Mouse (Mus musculus): ENCODE results near the gene Efemp1. TPM values are rescaled to one million over a fixed set of nuclear protein-coding genes. Genes with fewer than 3 reads are reported as not detected.

Gene Efemp1
- 1 to 10 TPM; 5.5 to 8.4 TPM for total RNA-seq (2021)
- long read RNA-seq, experiment 1, transcript Efemp1-201 (11 exons, 2,037 nt), result major isoform, 6 of 8 reads
- long read RNA-seq, experiment 1, partial matches to known transcripts, result 2 of 8 reads
- long read RNA-seq, experiment 1, other reads (novel, unspliced or antisense), result 0 of 8 reads
- long read RNA-seq, experiment 2, partial matches to known transcripts, result 1 of 8 reads
- long read RNA-seq, experiment 2, other reads (novel, unspliced or antisense), result 3 of 8 reads

DNA sequence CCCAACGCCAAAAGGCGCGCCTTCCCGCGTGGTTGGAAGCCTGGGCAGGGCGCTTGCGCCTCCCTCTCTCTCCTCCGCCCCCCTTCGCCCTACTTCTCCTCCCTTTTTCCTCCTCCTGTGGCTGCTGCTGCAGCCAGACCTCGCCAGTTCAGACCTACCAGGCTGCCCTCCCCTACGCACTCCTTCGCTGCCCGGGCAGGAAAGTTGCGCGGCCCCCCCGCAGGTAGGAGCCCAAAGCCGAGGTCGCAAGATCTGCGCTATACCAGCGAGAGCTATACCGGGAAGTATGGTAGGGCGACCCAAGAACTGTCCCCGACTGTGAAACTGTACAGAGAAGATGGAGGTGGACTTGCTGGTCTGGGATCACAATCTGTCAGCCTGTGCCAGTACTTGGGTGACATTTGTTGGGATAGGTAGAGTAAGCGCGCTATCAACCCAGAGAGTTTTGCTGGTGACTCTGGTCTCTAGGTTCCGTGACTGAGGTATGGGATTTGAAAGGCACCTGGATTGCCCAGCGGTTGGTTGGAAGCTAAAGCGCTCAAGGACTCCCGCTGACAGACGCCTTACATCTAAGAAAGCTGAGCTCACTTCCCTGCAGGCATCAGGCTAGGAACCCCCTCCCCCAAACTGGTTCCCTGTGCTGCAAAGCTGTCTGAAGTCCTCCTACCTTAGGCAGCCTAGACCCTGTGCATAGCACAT, at the start of gene Efemp1:
Gene Efemp1 (plus strand): TSS at position 103 of the 699 bp plus-strand sequence.
- DNase-seq, result peak in 1 of 2 experiments; percentile 19
- intact Hi-C loops (cut with DNase I), result no loop called here

DNA sequence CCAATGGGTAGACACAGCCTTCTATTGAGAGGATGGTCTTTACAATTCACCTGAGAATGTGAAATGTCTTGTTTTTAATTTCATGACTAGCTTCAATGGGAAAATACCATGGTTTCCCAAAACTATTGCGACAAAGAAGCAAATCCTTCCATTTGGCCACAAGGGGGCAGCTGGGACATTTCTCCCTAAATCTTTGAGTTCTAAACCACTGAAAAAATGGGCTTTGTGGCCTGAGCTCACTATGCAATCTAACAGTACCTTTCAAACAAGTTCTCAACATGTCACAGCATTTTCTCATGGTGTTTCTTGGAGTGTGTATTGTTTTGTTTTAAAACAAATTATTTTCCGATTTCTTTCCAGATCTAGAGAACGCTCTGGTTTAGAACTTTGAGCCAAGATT, 44.3 kb upstream of the Efemp1 start:
- intact Hi-C loops (cut with DNase I), result no loop called here
- DNase-seq, result no peak

DNA sequence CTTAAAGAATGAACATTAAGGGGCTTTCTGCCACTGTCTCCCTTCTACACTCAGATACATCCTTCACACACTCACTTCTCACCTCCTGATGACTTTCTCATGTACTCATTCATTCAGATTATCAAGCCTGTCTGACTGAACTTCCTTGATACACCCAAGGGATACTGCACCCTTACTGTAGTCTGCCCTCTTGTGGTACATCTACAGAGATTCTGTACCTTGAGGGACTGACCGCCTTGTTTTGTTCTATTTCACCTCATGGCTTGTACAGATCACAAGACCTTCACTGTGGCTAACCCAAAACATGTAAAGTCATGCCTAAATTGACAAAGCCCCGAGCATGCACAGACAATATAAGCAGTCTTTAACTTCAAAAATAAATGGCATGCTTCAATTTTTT, 41.1 kb upstream of the Efemp1 start:
- intact Hi-C loops (cut with DNase I), result no loop called here

DNA sequence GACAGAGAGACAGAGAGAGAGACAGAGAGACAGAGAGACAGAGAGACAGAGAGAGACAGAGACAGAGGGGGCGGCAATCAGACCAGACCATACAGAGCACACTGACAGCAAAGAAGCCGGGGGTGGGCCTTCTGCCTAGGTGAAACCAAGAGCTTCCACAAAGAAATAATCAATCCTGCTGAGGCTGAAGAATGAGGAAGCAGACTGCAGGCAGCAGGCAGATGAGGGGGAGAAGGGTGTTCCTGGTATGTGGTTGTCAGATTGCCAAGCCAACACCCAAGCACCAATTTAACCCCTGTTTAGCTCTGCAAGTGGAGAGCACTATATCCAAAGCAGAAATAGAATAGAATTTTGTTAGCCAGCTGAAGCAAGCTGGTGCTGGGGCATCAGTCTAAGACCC, 40.4 kb upstream of the Efemp1 start:
- no peak for DNase-seq
- intact Hi-C loops (cut with DNase I), result no loop called here

More for the DNA sequence above, 41.1 kb upstream of the Efemp1 start:
- DNase-seq, result no peak

DNA sequence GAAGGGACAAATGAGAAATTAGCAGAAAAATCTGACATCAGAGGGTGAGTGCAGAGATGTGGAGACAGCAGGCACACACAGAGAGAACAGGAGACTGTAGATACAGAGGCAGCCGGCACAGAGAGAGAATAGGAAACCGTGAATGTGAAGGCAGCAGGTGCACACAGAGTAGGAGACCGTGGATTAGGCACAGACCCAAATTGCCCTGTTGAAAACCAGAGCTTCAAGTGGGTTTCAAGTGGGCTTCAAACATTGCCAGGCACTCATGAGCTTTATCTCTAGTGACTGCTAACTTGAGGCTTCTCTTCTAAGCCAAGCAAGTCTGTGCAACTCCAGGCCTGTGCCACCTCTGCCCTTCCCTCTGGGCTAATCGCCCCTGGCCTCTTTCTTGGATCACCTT, 35.6 kb upstream of the Efemp1 start:
- intact Hi-C loops (cut with DNase I), result no loop called here
- no peak for DNase-seq

DNA sequence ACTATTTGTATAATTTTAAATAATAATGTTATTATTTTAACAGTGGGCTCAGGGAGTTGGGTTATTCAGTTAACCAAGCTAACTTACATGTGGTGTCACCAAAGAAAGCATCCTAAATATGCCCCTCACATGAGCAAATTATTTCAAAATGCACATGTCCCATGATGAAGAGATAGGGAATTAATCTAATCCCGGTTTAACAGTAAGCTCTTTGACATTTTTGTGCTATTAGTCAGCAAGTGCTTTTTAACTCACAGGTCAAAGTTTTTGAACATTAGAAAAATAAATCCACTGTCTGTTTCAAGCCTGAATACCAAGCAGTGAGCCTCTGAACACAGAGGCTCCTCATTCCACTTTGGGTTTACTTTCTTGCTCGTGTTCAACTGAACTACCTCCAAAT, 26.1 kb upstream of the Efemp1 start:
- intact Hi-C loops (cut with DNase I), result no loop called here
- no peak for DNase-seq

DNA sequence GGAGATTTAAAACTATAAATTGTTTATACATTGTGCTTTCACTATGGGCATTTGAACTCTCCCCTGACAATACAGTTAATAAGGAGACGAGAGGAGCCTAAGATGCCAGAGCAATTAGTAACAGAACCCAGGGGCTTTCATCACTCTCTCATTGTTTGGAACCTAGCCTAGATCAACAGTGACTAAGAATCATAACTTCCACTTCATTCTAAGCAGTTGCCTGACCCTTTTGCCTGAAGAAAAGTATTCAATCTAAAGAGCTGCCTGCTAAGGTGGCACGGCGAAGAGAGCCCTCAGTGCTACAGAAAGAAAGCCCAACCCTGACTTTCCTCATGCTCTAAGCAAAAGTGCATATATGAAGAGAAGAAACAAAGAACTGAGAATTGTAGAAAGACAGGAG, 19.2 kb upstream of the Efemp1 start:
- DNase-seq, result no peak
- intact Hi-C loops (cut with DNase I), result no loop called here

DNA sequence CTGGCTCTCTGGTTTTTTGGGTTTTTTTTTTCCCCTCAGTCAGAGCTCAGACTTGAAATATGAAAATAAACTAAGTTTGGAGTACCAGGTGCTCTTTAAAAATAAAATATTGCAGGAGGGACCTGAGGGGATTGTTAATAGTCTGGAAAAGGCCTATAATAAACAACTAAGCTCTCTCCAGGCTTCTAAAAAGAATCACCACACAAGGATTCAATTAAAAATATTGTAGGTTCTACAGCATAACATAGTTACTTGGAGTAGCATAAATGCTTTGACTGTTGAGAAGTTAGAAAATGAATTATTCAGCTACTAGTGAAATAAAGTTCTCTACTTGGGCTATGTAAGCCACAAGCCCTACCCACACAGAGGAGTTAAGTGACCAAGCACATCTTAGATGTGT, 17.9 kb upstream of the Efemp1 start:
- DNase-seq, result no peak
- intact Hi-C loops (cut with DNase I), result no loop called here

DNA sequence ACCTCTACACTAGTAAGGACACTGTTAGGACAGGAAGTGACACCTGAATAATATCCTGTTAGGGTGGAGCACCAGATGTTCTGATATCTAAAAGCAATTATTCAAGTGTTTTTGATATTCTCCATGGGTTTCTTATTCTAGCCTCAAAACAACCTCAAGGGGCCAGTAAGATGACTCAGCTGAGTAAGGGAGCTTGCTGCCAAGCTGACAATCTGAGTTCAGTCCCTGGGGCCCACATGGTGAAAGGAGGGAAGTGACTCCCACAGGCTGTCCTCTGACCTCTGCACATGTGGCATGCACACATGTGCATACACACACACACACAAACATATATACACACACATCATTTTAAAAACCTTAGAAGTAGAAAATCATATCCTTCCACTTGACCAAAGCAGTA, 3.2 kb upstream of the Efemp1 start:
- DNase-seq, result no peak
- intact Hi-C loops (cut with DNase I), result no loop called here

DNA sequence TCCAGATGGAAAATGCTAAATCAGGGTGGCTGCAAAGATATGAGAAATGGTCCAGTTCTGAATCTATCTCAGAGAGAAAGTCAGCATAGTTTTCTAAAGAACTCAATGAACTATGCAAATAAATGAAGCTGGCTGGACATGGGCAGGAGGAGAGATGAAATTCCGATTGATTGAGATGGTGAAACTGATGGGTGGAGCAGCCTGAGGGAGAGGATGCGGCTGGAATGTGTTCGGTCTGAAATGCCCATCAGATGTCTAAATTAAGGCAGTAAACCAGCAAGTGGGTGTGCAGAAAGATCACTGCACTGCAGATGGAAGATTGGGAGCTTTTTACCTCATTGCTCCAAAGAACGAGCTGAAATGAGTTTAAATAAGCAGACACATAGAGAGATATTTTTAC, 1.4 kb upstream of the Efemp1 start:
- intact Hi-C loops (cut with DNase I), result no loop called here

DNA sequence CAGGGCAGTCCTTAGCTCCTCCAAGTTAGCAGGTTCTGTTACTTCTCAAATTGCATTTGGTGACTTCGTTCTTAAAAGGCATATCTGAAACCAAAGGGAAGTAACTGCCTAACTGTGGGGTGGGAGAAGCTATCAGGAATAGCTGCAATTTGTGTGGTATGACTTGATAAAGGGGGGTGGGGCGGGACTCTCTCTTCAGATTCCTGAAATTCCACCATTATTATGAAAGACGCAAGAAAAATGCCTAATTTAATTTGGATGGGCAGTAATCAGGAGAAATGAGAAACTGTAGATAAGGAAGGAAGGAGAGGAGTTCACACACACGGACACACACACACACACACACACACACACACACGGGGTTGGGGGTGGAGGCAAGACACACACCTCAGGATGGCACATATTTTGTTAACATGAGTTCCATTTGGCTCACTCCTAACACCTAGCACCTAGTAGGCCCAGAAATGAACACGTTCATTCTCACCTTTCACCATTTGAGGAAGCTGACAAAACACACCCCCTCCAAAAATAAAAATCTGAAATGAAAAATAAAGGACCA, 564 bp upstream of the Efemp1 start:
- intact Hi-C loops (cut with DNase I), result no loop called here
- DNase-seq, result no peak

More for the DNA sequence above, 1.4 kb upstream of the Efemp1 start:
- DNase-seq, result no peak

DNA sequence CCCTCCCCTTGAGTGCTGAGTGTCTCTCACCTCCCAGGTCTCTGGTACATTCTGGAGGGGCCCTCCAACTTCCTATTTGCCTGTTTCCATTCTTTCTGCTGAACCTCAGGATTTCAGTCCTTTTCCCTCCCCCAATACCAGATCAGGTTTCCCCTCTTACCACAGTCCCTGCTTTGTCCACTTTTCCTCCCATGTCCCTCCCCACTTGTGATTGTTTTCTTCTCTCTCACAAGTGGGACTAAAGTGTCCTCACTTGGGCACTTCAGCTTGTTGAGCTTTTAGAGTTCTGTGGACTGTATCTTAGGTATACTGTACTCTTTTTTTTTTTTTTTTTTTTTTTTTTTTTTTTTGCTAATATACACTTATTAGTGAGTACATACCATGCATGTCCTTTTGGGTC, 6.1 kb downstream of the Efemp1 start:
- intact Hi-C loops (cut with DNase I), result no loop called here
- no peak for DNase-seq

DNA sequence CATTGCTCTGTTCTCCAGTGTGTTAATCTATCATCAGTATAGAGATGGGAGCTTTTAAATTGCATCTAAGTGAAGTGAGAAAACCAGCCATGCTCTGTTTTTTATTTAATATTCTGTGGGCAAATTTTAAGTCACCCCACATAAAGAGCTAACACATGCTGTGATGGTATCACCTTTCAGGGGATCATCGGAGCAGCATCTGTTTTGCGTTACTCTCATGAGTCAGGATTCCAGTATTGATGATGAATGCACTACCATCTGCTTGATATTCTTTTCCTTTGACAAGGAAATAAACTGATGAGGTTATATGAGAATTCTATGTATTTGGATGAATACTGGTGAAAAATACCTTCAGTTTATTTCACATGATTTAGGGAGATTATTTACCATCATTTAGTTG, 16.1 kb downstream of the Efemp1 start:
- intact Hi-C loops (cut with DNase I), result no loop called here
- no peak for DNase-seq

DNA sequence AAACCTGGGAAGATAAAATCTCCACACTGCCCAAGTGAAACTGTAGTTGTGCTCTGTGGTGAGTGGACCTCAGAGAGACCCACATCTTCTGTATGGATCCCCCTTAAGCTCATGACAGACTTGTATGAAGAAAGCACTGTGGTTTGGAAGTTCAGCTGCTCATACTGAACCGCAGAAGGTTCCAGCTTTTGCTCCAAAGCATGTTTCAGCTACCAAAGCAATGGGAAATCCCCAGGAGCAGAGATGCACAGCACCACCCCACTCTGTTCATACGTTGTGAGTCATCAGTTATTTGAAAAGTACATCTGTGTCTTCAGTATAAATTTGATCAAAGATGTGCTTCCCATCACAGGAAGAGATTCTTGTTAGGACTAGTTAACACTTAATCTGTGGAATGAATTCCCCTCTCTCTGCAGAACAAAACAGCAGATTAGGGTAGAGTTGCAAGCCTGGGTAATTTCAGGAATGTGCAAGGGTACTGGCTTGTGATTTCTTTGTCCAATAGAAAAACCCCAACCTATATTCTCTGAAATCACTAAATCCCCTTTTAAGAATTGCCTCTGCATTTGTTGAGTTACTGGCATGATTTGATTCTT, 28.5 kb downstream of the Efemp1 start:
- DNase-seq, result no peak

DNA sequence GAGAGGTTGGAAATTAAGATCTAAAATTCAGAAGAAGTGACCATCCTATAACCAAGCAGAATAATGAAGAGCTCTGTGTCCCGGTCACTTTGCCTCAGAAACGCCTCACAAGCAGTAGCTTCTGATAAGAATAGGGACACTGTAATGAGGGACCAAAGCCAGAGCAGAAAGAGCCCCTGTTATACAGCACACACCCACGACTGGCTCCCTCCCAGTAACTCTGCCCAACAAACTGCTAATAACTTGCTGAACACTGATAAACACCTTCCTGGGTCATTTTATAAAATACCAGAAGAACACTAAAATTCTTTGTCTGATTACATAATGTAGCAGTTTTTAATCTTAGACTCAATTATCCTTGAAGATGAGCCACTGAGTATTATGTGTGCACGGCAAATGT, 30.1 kb downstream of the Efemp1 start:
- intact Hi-C loops (cut with DNase I), result no loop called here
- DNase-seq, result no peak

More for the DNA sequence above, 28.5 kb downstream of the Efemp1 start:
- intact Hi-C loops (cut with DNase I), result no loop called here

DNA sequence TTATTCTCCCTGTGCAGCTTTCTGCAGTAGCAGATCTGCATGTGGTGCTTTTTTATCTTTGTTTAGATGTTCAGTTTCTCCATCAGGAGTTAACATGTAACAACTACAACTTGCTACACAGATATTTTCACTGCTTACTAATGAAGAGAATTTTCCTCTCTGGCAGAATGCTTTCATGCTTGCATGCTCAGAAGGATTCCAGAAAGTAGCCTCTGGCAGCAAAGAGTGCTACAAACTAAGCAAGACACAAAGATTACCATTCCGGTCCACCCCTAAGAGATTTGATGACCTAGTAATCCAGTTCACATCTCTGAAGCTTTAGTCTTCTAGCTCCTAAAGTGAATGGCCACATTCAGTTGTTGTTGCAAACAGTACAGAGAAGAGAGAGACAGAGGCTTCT, 36.5 kb downstream of the Efemp1 start:
- no peak for DNase-seq
- intact Hi-C loops (cut with DNase I), result no loop called here

DNA sequence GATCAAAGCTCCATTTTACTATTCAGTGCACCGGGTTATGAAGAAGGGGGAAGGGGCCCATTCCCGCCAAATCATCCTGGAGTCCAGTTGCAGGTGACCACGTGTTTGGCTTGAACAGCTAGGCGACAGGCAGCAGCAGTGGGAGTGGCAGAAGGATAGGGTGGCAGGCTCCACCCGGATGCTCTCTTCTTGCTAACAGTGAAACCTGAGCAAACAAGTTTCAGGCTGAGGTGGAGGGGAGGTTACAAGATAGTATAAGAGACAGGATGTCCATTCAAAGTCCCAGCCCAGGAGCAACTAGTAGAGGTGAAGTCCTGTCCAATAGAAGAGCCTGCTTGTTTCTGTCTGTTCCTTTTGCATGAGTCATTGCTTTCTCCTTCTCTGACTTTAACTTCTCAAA, 38.5 kb downstream of the Efemp1 start:
- DNase-seq, result no peak
- intact Hi-C loops (cut with DNase I), result no loop called here

DNA sequence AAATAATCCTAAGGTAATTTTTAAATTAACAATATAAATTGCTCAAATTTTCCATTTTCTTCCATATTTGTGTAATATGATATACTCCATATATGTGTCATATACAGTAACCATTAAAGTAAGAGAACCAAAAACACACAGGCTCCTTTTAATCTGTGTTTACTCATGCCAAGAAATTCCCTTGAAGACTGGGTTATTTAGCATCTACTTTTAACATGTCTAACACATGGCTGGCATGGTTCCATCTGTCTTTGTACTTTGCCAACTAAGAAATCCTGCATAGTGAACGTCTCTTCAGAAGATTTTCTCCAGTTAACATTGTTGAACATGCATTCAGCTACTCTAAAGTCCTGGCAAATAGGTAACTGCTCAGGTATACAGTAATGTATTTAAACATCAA, 46.4 kb downstream of the Efemp1 start:
- intact Hi-C loops (cut with DNase I), result no loop called here
- DNase-seq, result no peak

DNA sequence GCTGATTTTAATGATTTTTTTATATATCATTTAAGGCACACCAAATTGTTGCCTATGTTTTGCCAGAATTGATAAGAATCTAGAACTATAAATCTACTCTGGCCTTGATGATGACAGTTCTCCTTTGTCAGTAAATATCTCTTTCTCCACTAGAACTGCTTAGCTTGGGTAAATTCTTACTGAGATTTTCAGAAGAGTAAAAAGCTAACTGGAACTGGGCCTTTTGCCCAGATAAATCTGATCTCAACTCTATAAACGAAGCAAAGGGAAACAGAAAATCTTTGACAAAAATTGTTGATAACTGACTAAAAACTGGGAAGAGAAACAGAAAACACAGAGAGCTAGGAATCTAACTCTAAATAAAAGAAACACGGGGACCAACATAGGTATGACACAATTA, 51.6 kb downstream of the Efemp1 start:
- no peak for DNase-seq
- intact Hi-C loops (cut with DNase I), result no loop called here

DNA sequence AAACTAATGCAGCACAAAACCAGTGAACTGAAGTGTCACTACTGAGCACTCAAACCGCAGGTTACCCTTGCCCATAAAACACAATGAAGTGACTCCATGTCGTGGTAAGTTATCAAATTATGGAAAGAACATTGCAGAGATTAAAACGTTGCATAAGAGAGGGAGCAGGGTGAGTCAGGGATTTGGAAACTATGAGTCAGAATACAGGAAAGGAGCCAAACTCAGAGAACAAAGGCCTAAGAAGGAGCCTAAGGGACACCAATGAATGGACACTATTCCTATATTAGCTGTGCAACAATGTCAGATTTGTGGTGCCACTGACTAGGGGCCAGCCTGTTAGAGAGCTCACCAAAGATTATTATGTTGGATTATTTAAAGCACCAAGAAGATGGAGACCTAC, 53.3 kb downstream of the Efemp1 start:
- DNase-seq, result no peak
- intact Hi-C loops (cut with DNase I), result no loop called here

DNA sequence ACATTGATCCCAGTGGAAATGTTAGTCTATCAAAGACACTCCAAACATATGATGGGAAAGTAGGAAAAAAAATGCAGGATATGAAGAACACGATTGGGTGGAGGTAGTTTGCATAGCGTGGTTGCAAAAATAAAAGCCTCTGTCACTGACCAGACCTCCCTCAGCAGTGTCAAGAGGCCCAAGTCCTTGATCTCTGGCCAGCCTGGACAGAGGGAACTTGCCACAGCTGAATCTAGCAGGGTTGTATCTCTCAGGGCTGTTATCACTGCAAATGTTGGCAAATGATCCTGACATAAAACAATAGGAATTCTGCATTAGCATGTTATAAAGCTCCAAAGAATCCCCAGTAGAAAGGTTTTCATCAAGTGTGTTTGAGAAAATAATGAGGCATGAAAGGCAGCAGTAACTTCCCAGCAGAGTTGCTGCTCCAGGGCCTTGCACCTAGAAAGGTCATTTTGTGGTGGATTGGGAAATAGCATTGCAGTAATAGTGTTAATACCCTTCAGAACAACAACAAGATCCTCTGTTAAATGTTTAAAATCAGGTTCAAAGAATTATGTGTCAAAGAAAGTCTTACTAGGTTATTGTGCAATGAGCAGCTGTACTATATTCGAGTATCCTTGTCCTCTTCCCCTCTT, 56.0 kb downstream of the Efemp1 start:
- DNase-seq, result no peak
- intact Hi-C loops (cut with DNase I), result no loop called here
